Mouse (Mus musculus): ENCODE measurements at regions not wholly inside any gene's neighbourhood (a gene's known extent, or its start where the extent isn't known, plus 50 kb on each side); places are given as distances from the start of the nearest gene placed in this dataset.

DNA sequence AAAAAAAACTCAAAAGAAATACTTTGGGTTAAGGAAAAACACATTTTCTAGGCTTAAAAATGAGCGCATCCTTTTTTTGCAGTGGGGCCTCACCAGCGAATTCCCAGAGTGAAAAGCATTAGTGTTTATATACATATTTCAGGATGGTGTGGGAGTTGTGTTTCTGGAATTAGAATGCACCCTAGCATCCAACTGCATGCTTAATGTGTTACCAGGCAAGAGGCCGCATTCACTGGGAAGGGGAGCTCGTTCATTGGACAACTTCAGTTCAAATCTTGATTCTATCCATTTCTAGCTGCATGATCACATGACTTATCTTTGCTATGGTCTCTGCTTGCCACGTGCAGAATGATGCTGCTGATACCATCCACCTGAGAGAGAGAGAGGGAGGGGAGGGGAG, 64.4 kb upstream of the Neurl1b start:
- no peak for TF ChIP-seq CTCF (IDR thresholded peaks at IDR 0.05; ENCODE audit: control insufficient read depth, insufficient read depth, insufficient read length)
- TF ChIP-seq CEBPB (IDR thresholded peaks at IDR 0.05; ENCODE audit: low read depth): no peak
- TF ChIP-seq FOSL1 (IDR thresholded peaks at IDR 0.05; ENCODE audit: insufficient read depth, low read length, poor library complexity, severe bottlenecking): no peak
